Mouse (Mus musculus) activated CD4-positive, CD25-positive, alpha-beta regulatory T cell, adult 4 months (primary cell): Measurements from ENCODE around the gene Lamtor2. TPM values are rescaled to one million over a fixed set of nuclear protein-coding genes. Genes with fewer than 3 reads are reported as not detected.

Experiments
- ATAC-seq: one replicate; pipeline ENCODE4 v1.8.0; 2017
- polyA plus RNA-seq, 2 experiments: library from polyadenylated mRNA; unstranded; fragments of 100-300 nt; shearing (Covaris generic); gene quantifications; one replicate each; pipeline ENCODE4 v1.2.1; 2017

The Lamtor2 gene
- polyA plus RNA-seq, 2 experiments from 2014 or later = 132 to 197 TPM

GRCm38 (mm10) chr3:88523027-88523426 is 29.8 kb downstream of the Lamtor2 start:
- ATAC-seq = no peak

GRCm38 (mm10) chr3:88521803-88522331 is 31.0 kb downstream of the Lamtor2 start:
- peak; percentile 85 for ATAC-seq

GRCm38 (mm10) chr3:88521156-88521555 is 31.7 kb downstream of the Lamtor2 start:
- no peak for ATAC-seq

GRCm38 (mm10) chr3:88520078-88520477 is 32.8 kb downstream of the Lamtor2 start:
- no peak for ATAC-seq

GRCm38 (mm10) chr3:88518411-88518810 is 34.5 kb downstream of the Lamtor2 start:
- no peak for ATAC-seq

GRCm38 (mm10) chr3:88516407-88516806 is 36.5 kb downstream of the Lamtor2 start:
- ATAC-seq = no peak

GRCm38 (mm10) chr3:88515095-88515386 is 37.8 kb downstream of the Lamtor2 start:
- ATAC-seq = no peak

- ATAC-seq = no peak
These were observed 38.4 kb downstream of the Lamtor2 start for GRCm38 (mm10) chr3:88514231-88515094.

- ATAC-seq = peak; percentile 8
These were observed 39.2 kb downstream of the Lamtor2 start for GRCm38 (mm10) chr3:88513546-88514115.

GRCm38 (mm10) chr3:88512896-88513545 is 39.9 kb downstream of the Lamtor2 start:
- ATAC-seq = no peak

GRCm38 (mm10) chr3:88512141-88512895 is 40.6 kb downstream of the Lamtor2 start:
- no peak for ATAC-seq

GRCm38 (mm10) chr3:88511559-88511958 is 41.3 kb downstream of the Lamtor2 start:
- ATAC-seq = no peak

- ATAC-seq = no peak
These were observed 42.2 kb downstream of the Lamtor2 start for GRCm38 (mm10) chr3:88510421-88511289.

GRCm38 (mm10) chr3:88509692-88510420 is 43.0 kb downstream of the Lamtor2 start, which contains the start of gene Lmna:
Gene Lmna (minus strand): TSS chr3:88509956.
- ATAC-seq = peak; percentile 91

GRCm38 (mm10) chr3:88509250-88509649 is 43.6 kb downstream of the Lamtor2 start:
- ATAC-seq = no peak

- ATAC-seq = no peak
These were observed 47.1 kb downstream of the Lamtor2 start for GRCm38 (mm10) chr3:88505765-88506164.

GRCm38 (mm10) chr3:88505081-88505480 is 47.8 kb downstream of the Lamtor2 start:
- ATAC-seq = no peak

- no peak for ATAC-seq
These were observed 48.8 kb downstream of the Lamtor2 start for GRCm38 (mm10) chr3:88503881-88504746.

GRCm38 (mm10) chr3:88503505-88503863 is 49.4 kb downstream of the Lamtor2 start:
- ATAC-seq = no peak
